ENCODE assay signal across 8 mouse cellular contexts in the genomic region with DNA sequence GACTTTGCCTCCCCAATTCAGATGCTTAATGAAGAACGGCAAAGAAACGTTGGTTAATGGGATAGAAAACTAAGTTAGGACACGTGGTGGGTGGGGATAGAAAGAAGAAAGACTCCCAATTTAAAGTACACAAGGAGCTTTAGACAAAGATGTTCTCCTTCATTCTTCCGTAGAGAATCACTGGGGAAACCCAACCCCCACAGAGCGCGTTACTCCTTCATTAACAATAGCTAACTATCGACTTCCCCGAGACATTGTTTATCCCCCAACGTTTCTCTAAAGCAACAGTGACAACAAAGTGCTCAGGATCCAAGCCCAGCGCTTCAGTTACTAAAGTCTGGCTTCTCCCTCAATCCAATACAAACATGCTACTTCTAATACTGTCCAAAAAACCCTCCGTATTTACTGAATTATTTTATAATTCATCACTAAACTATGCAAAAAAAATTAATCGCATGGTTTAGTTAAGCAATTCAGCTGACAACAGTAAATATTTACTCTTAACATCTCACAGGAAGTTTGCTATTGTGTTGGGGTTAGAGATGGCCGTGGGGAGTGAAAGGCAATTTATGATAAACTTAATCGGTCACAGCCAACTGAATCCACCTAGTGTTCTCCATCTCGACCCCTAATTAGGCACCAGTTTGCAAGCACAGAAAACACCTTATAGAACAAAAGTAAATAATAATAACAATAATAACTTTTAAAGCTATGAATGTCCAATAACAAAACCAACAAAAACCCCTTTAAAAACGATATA. TPM values are rescaled to one million over a fixed set of nuclear protein-coding genes. Genes with fewer than 3 reads are reported as not detected.
A peak's percentile ranks its signal among the peaks of the same experiment; 100 is the strongest.
DNase-seq lines count a peak whose midpoint lies in the region; ATAC-seq and TF ChIP-seq lines count a peak whose summit lies in the region.

No protein-coding gene starts in this region.

- H3K27me3 ChIP-seq in lung, embryonic 15.5 days: no peaks in the 10 kb centered on the region
- no peaks in the 10 kb centered on the region for H3K27me3 ChIP-seq in forebrain, embryonic 12.5 days
- no peaks in the 10 kb centered on the region for H3K27me3 ChIP-seq in limb, embryonic 14.5 days (ENCODE audit: control insufficient read depth, insufficient read depth, low read length)
- no peaks in the 10 kb centered on the region for H3K27me3 ChIP-seq in stomach, embryonic 16.5 days (ENCODE audit: control insufficient read depth, insufficient read depth, low read length)

- DNase-seq in lung, postnatal 36 days: no peak
- DNase-seq in limb, embryonic 14.5 days (ENCODE audit: low spot score): no peak
- DNase-seq in left cerebral cortex, postnatal 14 days (ENCODE audit: low spot score in 2 of 2): no peak
- DNase-seq in spleen, postnatal 4 days (ENCODE audit: low spot score in 2 of 2): no peak
- DNase-seq in layer of hippocampus, adult 9-10 months (ENCODE audit: low spot score): no peak

- no peak for ATAC-seq in lung, embryonic 15.5 days (ENCODE audit: borderline replicate concordance, extremely low read depth, low FRiP score, low TSS enrichment)
- no peak for ATAC-seq in forebrain, embryonic 12.5 days (ENCODE audit: low FRiP score)
- ATAC-seq in limb, embryonic 14.5 days (ENCODE audit: low FRiP score, low read depth): no peak
- ATAC-seq in stomach, embryonic 16.5 days (ENCODE audit: insufficient read depth, low FRiP score): no peak

- no peak for TF ChIP-seq POLR2A in limb, embryonic 14.5 days (IDR thresholded peaks at IDR 0.05; ENCODE audit: borderline replicate concordance, extremely low read depth, insufficient read depth, insufficient read length)

- H3K36me3 ChIP-seq in lung, embryonic 15.5 days: no peaks in the 10 kb centered on the region
- H3K36me3 ChIP-seq in forebrain, embryonic 12.5 days (replicated peaks): no peaks in the 10 kb centered on the region
- H3K36me3 ChIP-seq in limb, embryonic 14.5 days (ENCODE audit: control insufficient read depth, insufficient read depth, low read length): no peaks in the 10 kb centered on the region
- no peaks in the 10 kb centered on the region for H3K36me3 ChIP-seq in stomach, embryonic 16.5 days (ENCODE audit: control insufficient read depth, insufficient read depth, low read length)

- peak overlapping the region; percentile 97 for H3K4me3 ChIP-seq in lung, embryonic 15.5 days
- H3K4me3 ChIP-seq in forebrain, embryonic 12.5 days (replicated peaks): peak overlapping the region; percentile 97
- peak overlapping the region; percentile 97 for H3K4me3 ChIP-seq in limb, embryonic 14.5 days (replicated peaks; ENCODE audit: low read length)
- peak overlapping the region; percentile 98 for H3K4me3 ChIP-seq in stomach, embryonic 16.5 days (replicated peaks; ENCODE audit: low read length)

- no peaks in the 10 kb centered on the region for H3K9me3 ChIP-seq in lung, embryonic 15.5 days
- no peaks in the 10 kb centered on the region for H3K9me3 ChIP-seq in forebrain, embryonic 12.5 days
- no peaks in the 10 kb centered on the region for H3K9me3 ChIP-seq in limb, embryonic 14.5 days (ENCODE audit: control insufficient read depth, low read length)
- H3K9me3 ChIP-seq in stomach, embryonic 16.5 days (replicated peaks; ENCODE audit: control insufficient read depth, low read length): no peaks in the 10 kb centered on the region

- no peak overlapping the region for H3K9ac ChIP-seq in lung, embryonic 15.5 days
- peak overlapping the region; percentile 97; the same call in 1 of the 2 replicates for H3K9ac ChIP-seq in forebrain, embryonic 12.5 days
- peak overlapping the region; percentile 95 for H3K9ac ChIP-seq in limb, embryonic 14.5 days (ENCODE audit: low read depth, low read length, severe bottlenecking)
- peak overlapping the region; percentile 54 for H3K9ac ChIP-seq in stomach, embryonic 16.5 days (ENCODE audit: low read length)

- intact Hi-C loops in left cerebral cortex, postnatal 14 days (cut with DNase I): no loop called here

- peak overlapping the region; percentile 91 for H3K4me2 ChIP-seq in lung, embryonic 15.5 days
- peak overlapping the region; percentile 85 for H3K4me2 ChIP-seq in forebrain, embryonic 12.5 days
- H3K4me2 ChIP-seq in limb, embryonic 14.5 days (replicated peaks; ENCODE audit: low read depth, low read length, severe bottlenecking): peak overlapping the region; percentile 67
- peak overlapping the region; percentile 84 for H3K4me2 ChIP-seq in stomach, embryonic 16.5 days (ENCODE audit: low read depth, low read length)

- WGBS in lung, embryonic 15.5 days: 2% methylated on average over 16 of the region's 16 CpGs
- 0% methylated on average over 16 of the region's 16 CpGs for WGBS in forebrain, embryonic 12.5 days
- WGBS in limb, embryonic 14.5 days: under 1% methylated on average over 16 of the region's 16 CpGs
- WGBS in stomach, embryonic 16.5 days: 1% methylated on average over 16 of the region's 16 CpGs

- H3K4me1 ChIP-seq in lung, embryonic 15.5 days: peaks cover 25% of the 10 kb centered on the region; the same call in 1 of the 2 replicates
- H3K4me1 ChIP-seq in forebrain, embryonic 12.5 days: peaks cover 38% of the 10 kb centered on the region
- H3K4me1 ChIP-seq in limb, embryonic 14.5 days (ENCODE audit: control insufficient read depth, insufficient read depth, low read length): peaks cover 8% of the 10 kb centered on the region
- 0 out of 2 replicates have a peak, but pooled peaks cover 6% of the 10 kb centered on the region for H3K4me1 ChIP-seq in stomach, embryonic 16.5 days (ENCODE audit: control insufficient read depth, insufficient read depth, low read length)

- no peak overlapping the region for H3K27ac ChIP-seq in lung, embryonic 15.5 days
- no peak overlapping the region for H3K27ac ChIP-seq in forebrain, embryonic 12.5 days
- no peak overlapping the region for H3K27ac ChIP-seq in limb, embryonic 14.5 days (replicated peaks; ENCODE audit: low read depth, low read length)
- no peak overlapping the region for H3K27ac ChIP-seq in stomach, embryonic 16.5 days (ENCODE audit: low read length)

RNA-seq across cellular contexts. Expression of gene Igf2bp2, which starts 2.5 kb away (rescaled TPM):
- polyA plus RNA-seq in lung, embryonic 15.5 days (2015; fragmentation: Nextera tagmentation; extraction: Ambion mirVana): 55.8 and 56.6 TPM in 2 replicates
- polyA plus RNA-seq in forebrain, embryonic 12.5 days (2016; fragmentation: Nextera tagmentation; extraction: Ambion mirVana): 102 and 106 TPM in 2 replicates
- polyA plus RNA-seq in limb, embryonic 14.5 days (2012; rRNA removed): 58.7 and 62.0 TPM in 2 replicates
- 91.2 and 99.7 TPM in 2 replicates for polyA plus RNA-seq in limb, embryonic 14.5 days (2014; fragmentation: Nextera tagmentation; extraction: Ambion mirVana)
- polyA plus RNA-seq in stomach, embryonic 16.5 days (2015; fragmentation: Nextera tagmentation; extraction: Ambion mirVana): 103 and 106 TPM in 2 replicates
- total RNA-seq in left cerebral cortex, postnatal 14 days (2021): 1 to 10 TPM; 1.8 to 3.6 TPM
